Mouse (Mus musculus) midbrain, embryonic 11.5 days (tissue): Measurements from ENCODE around the gene Proser2. TPM values are rescaled to one million over a fixed set of nuclear protein-coding genes. Genes with fewer than 3 reads are reported as not detected.
A peak's percentile ranks its signal among the peaks of the same experiment; 100 is the strongest.

Source experiments
- ATAC-seq: fragments of 200-750 bp; cut with Nextera tagmentation; 2 replicates; pipeline ENCODE4 v1.8.0; 2017; ENCODE audit warnings: moderate TSS enrichment, moderate library complexity; ENCODE audit not compliant: low FRiP score
- DNase-seq: peaks from one replicate; pipeline ENCODE4 v3.0.0; 2015; ENCODE audit warnings: low spot score; ENCODE audit errors: missing footprints
- H3K27ac ChIP-seq: fragments of 300-500 bp; sonication (generic); 2 replicates; pipeline ENCODE4 v1.5.1; 2014; ENCODE audit warnings: low read depth, low read length
- H3K27me3 ChIP-seq: fragments of 300-500 bp; sonication (generic); 2 replicates; pipeline ENCODE4 v1.6.1; 2014; ENCODE audit warnings: mild to moderate bottlenecking, low read length, moderate library complexity, mixed read lengths; ENCODE audit not compliant: control insufficient read depth, insufficient read depth
- H3K36me3 ChIP-seq: fragments of 300-500 bp; sonication (generic); 2 replicates; pipeline ENCODE4 v1.6.1; 2014; ENCODE audit warnings: mild to moderate bottlenecking, low read length, moderate library complexity, mixed read lengths; ENCODE audit not compliant: control insufficient read depth, insufficient read depth
- H3K4me1 ChIP-seq: fragments of 300-500 bp; sonication (generic); 2 replicates; pipeline ENCODE4 v1.6.1; 2014; ENCODE audit warnings: low read length; ENCODE audit not compliant: control insufficient read depth, insufficient read depth
- H3K4me2 ChIP-seq: fragments of 300-500 bp; sonication (generic); 2 replicates; pipeline ENCODE4 v1.6.1; 2014; ENCODE audit warnings: mild to moderate bottlenecking, moderate library complexity
- H3K4me3 ChIP-seq: fragments of 300-500 bp; sonication (generic); 2 replicates; pipeline ENCODE4 v1.5.1; 2014; ENCODE audit warnings: low read depth, low read length
- H3K9ac ChIP-seq: fragments of 300-500 bp; sonication (generic); 2 replicates; pipeline ENCODE4 v1.6.1; 2014; ENCODE audit warnings: low read length
- H3K9me3 ChIP-seq: fragments of 300-500 bp; sonication (generic); 2 replicates; pipeline ENCODE4 v1.6.1; 2016; ENCODE audit warnings: low read length; ENCODE audit not compliant: control insufficient read depth
- WGBS: fragments of 180-500 bp; shearing (Covaris S2); extraction: QIAGEN DNeasy Blood & Tissue Kit; methylation state at CpG from one replicate; pipeline ENCODE4 v1.1.7; 2014; 5-methylcytosine and 5-hydroxymethylcytosine counted together
- polyA plus RNA-seq: library from polyadenylated mRNA; unstranded; fragments of >200 nt; fragmentation: Nextera tagmentation; extraction: Ambion mirVana; gene quantifications from 2 replicates; pipeline ENCODE4 v1.2.1, GENCODE M21; 2014

Gene Proser2
- polyA plus RNA-seq, 1 experiment from 2014 or later = 2.5 TPM

DNA sequence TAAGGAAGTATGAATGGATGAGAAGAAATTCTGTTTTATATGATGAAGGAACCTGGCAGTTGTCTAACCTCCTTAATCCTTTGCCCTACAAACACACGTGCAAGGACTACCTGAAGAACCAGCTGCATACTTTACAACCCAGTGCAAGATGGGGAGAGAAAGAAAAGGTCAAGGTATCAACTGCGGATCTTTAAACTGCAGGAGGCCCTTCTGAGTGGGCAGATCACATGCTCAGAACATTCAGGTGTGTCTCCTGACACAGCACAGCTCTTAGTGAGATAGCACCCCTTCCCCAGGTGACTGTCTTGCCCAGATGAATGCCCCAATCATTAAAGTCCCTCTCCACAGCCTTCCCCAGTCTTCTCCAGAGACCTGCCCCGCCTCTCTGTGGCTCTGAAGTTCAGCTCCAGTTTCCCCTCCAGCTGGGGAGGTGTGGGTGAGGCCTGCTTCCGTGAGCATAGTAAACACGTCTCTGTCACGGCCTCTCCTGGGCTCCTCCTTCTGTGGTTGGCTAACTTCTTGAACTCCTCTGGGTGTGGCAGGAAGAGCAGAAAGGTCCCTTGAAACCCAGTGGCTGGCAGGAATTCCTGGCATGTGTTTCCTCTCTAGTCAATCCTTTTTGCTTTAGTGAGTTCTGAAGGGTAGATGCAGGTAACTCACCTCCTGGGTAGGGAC lies 32.5 kb upstream of the Proser2 start:
- 66% methylated on average over 6 of the region's 6 CpGs for WGBS

DNA sequence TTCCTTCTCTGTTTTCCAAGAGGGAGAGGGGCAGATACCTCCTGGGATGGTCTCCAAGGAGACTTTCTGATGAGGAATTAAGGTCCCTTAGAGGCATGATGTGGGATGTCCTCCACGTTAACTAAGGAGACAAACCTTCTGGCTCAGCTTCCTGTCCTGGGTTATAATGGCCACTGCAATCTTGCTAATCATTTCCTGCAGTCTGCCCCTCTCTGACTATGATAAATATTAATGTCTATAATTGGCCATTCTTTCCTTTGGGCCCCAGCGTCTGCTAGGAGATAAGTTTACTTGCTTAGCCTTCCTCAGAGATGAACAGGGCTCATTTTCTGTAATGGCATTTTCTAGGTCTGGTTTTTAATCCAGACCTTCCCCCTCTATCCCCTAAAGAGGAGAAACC lies 29.7 kb upstream of the Proser2 start:
- no peak overlapping the region for H3K9ac ChIP-seq
- H3K4me1 ChIP-seq = no peaks in the 10 kb centered on the region
- no peak overlapping the region for H3K4me2 ChIP-seq
- no peaks in the 10 kb centered on the region for H3K27me3 ChIP-seq
- H3K27ac ChIP-seq = no peak overlapping the region
- DNase-seq (no peak), ATAC-seq (no peak)
- H3K4me3 ChIP-seq = no peak overlapping the region
- no peaks in the 10 kb centered on the region for H3K36me3 ChIP-seq
- no peaks in the 10 kb centered on the region for H3K9me3 ChIP-seq
- WGBS = 73% methylated on average over 2 of the region's 2 CpGs

More for the DNA sequence above, 32.5 kb upstream of the Proser2 start:
- no peak for ATAC-seq
- Histone ChIP-seq H3K27ac (no peak overlapping the region), H3K4me1 (no peaks in the 10 kb centered on the region), H3K4me3 (no peak overlapping the region), H3K4me2 (no peak overlapping the region), H3K27me3 (no peaks in the 10 kb centered on the region), H3K36me3 (no peaks in the 10 kb centered on the region), H3K9ac (no peak overlapping the region), H3K9me3 (no peaks in the 10 kb centered on the region)
- DNase-seq = no peak

DNA sequence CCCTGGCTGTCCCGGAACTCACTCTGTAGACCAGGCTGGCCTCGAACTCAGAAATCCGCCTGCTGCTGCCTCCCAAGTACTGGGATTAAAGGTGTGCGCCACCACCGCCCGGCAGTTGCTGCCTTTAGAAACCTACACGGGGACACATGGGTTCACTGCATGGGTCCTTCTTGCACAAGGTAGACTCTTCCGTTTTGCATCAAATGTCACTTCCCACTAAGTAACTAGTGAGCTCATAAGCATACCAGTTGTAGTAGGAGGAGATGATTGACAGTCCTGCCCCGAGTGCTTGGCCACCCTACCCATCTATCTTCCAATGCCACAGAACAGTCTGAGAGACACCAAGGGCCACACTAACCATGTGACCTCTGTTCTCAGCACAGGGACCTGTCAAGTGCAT lies 29.2 kb upstream of the Proser2 start:
- DNase-seq (no peak), ATAC-seq (no peak)
- no peaks in the 10 kb centered on the region for H3K9me3 ChIP-seq
- no peak overlapping the region for H3K4me3 ChIP-seq
- WGBS = 92% methylated on average over 9 of the region's 9 CpGs
- no peak overlapping the region for H3K27ac ChIP-seq
- no peak overlapping the region for H3K4me2 ChIP-seq
- H3K36me3 ChIP-seq = no peaks in the 10 kb centered on the region
- H3K4me1 ChIP-seq = no peaks in the 10 kb centered on the region
- no peak overlapping the region for H3K9ac ChIP-seq
- no peaks in the 10 kb centered on the region for H3K27me3 ChIP-seq

DNA sequence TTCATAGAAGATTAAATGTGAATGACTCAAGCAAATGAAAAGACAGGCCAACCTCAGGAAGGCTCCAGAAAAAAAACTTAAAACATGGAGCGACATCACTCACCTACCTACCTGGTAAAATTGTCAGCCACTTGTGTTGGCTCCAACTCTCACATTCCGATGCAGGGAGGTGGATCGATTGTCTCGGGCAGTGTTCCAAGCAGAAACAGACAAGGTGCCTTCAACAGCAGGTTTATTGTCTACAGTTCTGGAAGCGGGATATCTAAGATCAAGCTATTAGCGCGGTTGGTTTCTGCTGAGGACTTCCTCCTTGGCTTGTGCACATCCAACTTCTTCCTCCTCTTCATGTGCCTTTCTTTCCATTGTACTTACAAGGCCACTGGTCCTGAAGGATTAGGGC lies 27.6 kb upstream of the Proser2 start:
- DNase-seq (no peak), ATAC-seq (no peak)
- Histone ChIP-seq H3K4me1 (no peaks in the 10 kb centered on the region), H3K9me3 (no peaks in the 10 kb centered on the region), H3K27me3 (no peaks in the 10 kb centered on the region), H3K4me2 (no peak overlapping the region), H3K4me3 (no peak overlapping the region), H3K9ac (no peak overlapping the region), H3K27ac (no peak overlapping the region), H3K36me3 (no peaks in the 10 kb centered on the region)
- WGBS = 98% methylated on average over 7 of the region's 7 CpGs

DNA sequence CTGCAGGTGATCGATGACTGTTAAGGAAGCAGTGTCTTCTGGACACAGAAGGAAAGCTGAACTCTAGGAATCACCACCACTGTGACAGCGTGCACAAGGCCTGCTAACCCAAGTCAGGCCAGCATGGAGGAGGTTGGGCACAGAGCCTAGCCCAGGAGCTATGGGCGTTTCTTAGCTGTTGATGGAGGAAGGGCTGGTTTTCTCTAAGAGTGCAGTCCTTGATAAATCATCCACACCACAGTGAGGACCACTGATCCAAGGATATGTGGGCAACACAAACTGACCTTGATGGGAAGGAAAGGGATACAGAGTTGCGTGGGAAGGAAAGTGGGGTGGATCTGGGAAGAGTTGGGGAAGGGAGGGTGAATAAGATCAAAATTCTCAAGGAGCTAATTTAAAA lies 27.2 kb upstream of the Proser2 start:
- Histone ChIP-seq H3K4me1 (no peaks in the 10 kb centered on the region), H3K36me3 (no peaks in the 10 kb centered on the region), H3K27ac (no peak overlapping the region), H3K27me3 (no peaks in the 10 kb centered on the region), H3K9me3 (no peaks in the 10 kb centered on the region), H3K4me2 (no peak overlapping the region), H3K4me3 (no peak overlapping the region), H3K9ac (no peak overlapping the region)
- ATAC-seq = no peak
- DNase-seq = no peak
- WGBS = 89% methylated on average over 4 of the region's 4 CpGs

DNA sequence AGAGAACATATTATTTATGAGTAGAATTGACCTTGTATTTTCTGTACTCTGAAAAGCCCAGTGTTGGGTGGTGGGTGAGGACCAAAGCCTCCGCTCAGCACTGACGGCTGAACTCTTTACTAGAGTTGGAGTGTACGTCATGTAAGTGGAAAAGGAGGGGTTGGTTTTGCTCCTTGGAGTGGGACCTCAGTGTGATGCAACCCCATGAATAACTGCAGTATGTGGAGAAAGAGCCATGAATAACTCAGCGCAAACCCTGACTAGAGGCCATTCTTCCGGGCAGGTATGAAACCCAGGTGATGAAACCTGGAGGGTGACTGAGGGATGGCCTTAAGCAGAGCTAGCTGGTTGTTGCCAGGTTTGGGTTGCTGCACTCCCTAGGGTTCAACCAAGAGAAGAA lies 19.8 kb upstream of the Proser2 start:
- 94% methylated on average over 5 of the region's 5 CpGs for WGBS
- no peak for DNase-seq
- no peaks in the 10 kb centered on the region for H3K4me1 ChIP-seq
- no peaks in the 10 kb centered on the region for H3K9me3 ChIP-seq
- no peak overlapping the region for H3K4me2 ChIP-seq
- H3K9ac ChIP-seq = no peak overlapping the region
- no peaks in the 10 kb centered on the region for H3K36me3 ChIP-seq
- no peak for ATAC-seq
- H3K4me3 ChIP-seq = no peak overlapping the region
- H3K27ac ChIP-seq = no peak overlapping the region
- no peaks in the 10 kb centered on the region for H3K27me3 ChIP-seq

DNA sequence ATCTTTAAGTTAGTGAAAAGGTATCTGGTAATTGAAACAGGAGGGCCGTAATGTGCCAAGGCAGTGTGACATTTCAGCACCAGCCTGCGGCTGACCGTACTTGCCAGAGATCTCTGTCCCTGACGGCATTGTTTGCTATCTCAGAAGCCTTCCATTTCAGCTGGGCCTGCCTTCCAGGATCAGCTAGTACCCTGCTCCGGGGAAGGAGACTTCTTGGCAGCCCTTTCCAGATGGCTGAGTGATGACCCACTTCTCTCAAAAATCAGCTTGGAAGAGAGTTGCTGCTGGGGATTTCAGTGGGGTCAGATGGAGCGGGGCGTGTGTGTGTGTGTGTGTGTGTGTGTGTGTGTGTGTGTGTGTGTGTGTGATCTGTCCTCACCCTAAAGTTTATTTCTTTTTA lies 16.9 kb upstream of the Proser2 start:
- Histone ChIP-seq H3K9me3 (no peaks in the 10 kb centered on the region), H3K36me3 (no peaks in the 10 kb centered on the region), H3K4me2 (no peak overlapping the region), H3K27ac (no peak overlapping the region), H3K27me3 (no peaks in the 10 kb centered on the region), H3K4me3 (no peak overlapping the region), H3K4me1 (no peaks in the 10 kb centered on the region), H3K9ac (no peak overlapping the region)
- WGBS = 81% methylated on average over 7 of the region's 7 CpGs
- no peak for ATAC-seq
- peak; percentile 56 for DNase-seq

DNA sequence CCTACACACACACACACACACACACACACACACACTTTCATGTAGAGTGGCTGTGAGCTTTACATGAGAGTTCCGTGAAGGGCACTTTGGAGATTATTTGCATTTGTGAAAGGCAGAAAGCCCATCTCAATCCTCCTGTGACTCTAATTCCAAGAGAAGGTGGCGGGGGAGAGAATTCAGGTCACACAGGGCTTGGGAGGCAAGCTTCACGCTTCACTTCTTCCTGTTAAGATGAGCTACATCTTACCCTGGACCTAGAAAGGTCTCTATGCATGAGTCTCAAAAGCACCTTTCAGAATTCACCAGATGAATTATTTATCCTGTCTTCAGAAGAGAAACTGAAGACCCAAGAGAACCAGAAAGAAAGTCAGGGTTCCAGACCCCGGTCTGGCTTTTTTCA lies 16.2 kb upstream of the Proser2 start:
- Histone ChIP-seq H3K27ac (no peak overlapping the region), H3K9me3 (no peaks in the 10 kb centered on the region), H3K4me3 (no peak overlapping the region), H3K9ac (no peak overlapping the region), H3K4me1 (no peaks in the 10 kb centered on the region), H3K36me3 (no peaks in the 10 kb centered on the region), H3K4me2 (no peak overlapping the region), H3K27me3 (no peaks in the 10 kb centered on the region)
- 69% methylated on average over 4 of the region's 4 CpGs for WGBS
- peak; percentile 69 for DNase-seq
- ATAC-seq = no peak

DNA sequence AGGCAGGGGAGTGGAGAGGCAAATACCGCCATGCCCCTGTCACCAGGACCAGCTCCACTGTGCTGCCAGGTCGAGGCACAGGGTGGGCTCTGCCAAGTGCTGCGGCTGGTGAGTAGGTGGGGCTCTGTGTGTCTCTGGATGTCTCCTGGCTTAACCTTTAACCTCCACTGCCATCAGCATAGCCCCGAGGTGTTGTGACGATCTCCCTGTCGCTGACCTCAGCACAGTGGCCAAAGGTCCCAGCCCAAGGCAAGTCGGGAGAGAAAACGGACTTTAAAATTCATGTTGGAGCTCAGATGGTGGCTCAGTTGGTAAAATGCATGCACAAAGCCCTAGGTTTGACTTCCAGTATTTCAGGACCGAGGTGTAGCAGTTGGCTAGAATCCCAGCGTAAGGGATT lies 15.6 kb upstream of the Proser2 start:
- DNase-seq = no peak
- no peak for ATAC-seq
- Histone ChIP-seq H3K36me3 (no peaks in the 10 kb centered on the region), H3K9me3 (no peaks in the 10 kb centered on the region), H3K4me2 (no peak overlapping the region), H3K27me3 (no peaks in the 10 kb centered on the region), H3K4me3 (no peak overlapping the region), H3K27ac (no peak overlapping the region), H3K4me1 (no peaks in the 10 kb centered on the region), H3K9ac (no peak overlapping the region)
- 75% methylated on average over 10 of the region's 10 CpGs for WGBS
